Mouse (Mus musculus) spleen, adult 2 months (tissue): ENCODE data around the gene Matk.

Source experiments
- CTCF ChIP-seq: fragments of 200-500 bp; IDR thresholded peaks from 2 replicates; pipeline ENCODE4 v1.5.1; 2011; ENCODE audit warnings: mild to moderate bottlenecking, inconsistent platforms; ENCODE audit not compliant: insufficient read depth, insufficient read length, insufficient replicate concordance; ENCODE audit errors: extremely low read depth
- POLR2A ChIP-seq: fragments of 200-500 bp; IDR thresholded peaks from 2 replicates; pipeline ENCODE4 v1.6.1; 2011; ENCODE audit warnings: low read depth, low read length, inconsistent platforms

- TF ChIP-seq CTCF (no peak), POLR2A (no peak)
Observed at GRCm38 (mm10) chr10:81249442-81249841, 3.3 kb upstream of the Matk start.
